Mouse (Mus musculus) Patski (cell line): ENCODE measurements around the gene Elane. TPM values are rescaled to one million over a fixed set of nuclear protein-coding genes. Genes with fewer than 3 reads are reported as not detected.

Experiments
- ATAC-seq: fragments of 100-300 bp; one replicate; pipeline ENCODE4 v1.8.0; 2021
- CTCF ChIA-PET: fragments of 350-600 bp; sonication (Branson Sonifier 250); formaldehyde crosslinking; loops from one replicate; lab custom pipeline; 2022; ENCODE audit warnings: inconsistent platforms; lab: Charles Lee
- POLR2A ChIA-PET: fragments of 350-600 bp; sonication (Branson Sonifier 250); formaldehyde crosslinking; loops from one replicate; lab custom pipeline; 2022; ENCODE audit warnings: antibody characterized with exemption, inconsistent platforms; lab: Charles Lee
- DNase-seq: peaks from one replicate; pipeline ENCODE4 v3.0.0-alpha.2; 2011; ENCODE audit warnings: low read depth, low spot score
- H3K27me3 ChIP-seq: fragments of 371-371 bp; one replicate; pipeline ENCODE4 v1.5.1; 2021
- CTCF ChIP-seq: fragments of 100-300 bp; IDR thresholded peaks from one replicate; pipeline ENCODE4 v1.5.1; 2021
- in situ Hi-C: fragments of 300-500 bp; cut with MboI; formaldehyde crosslinking; loops from 3 replicates; pipeline ENCODE4 v1.11.1; 2018; ENCODE audit warnings: low pct_unique_long_range_greater_than_20kb, mixed read lengths
- polyA plus RNA-seq: library from polyadenylated mRNA; unstranded; gene quantifications from one replicate; pipeline ENCODE4 v1.2.3, GENCODE M21; 2021

Gene Elane
- polyA plus RNA-seq, 1 experiment from 2014 or later = not detected

DNA sequence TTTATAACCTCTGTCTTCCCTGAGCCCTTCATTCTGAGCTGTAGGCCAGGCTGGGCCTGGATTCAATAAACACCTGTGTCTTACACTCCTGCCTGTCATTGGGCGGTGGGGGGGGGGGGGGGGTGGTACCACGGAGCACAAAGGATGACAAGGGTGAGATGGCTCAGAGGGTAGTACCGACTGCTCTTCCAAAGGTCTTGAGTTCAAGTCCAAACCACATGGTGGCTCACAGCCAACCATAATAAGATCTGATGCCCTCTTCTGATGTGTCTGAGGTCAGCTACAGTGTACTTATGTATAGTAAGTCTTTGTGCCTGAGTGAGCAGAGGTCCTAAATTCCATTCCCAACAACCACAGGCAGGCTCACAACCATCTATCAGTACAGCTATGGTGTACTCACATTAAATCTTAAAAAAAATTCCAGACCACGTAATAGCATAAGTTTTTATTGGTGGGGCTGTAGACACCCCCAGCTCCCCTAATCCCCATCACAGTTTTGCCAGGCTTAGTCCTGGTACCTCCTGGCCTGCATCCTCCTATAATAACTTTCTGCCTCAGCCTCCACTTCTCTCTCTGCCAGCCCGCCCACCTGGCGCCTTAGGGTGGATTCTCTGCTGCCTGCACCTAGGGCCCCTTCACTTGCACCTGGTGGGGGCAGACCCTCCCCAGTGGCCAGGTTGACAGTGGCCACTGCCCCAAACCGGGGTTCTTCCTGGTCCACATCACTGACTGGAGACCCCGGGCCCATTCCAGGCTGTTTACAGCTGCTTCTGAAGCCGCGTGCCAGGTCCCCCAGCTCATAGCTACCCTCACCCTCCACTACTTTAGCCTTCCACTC is 21.5 kb upstream of the Elane start:
- ChIA-PET CTCF (interaction anchor here (1.1 to 1.4 kb wide), 2 partner anchors 19 to 36 kb away, joined by 3 read pairs; no protein-coding TSS in a partner anchor), POLR2A (interaction anchor here (0.9 to 2.3 kb wide), 2 partner anchors 8 to 23 kb away, joined by 4 to 11 read pairs; no protein-coding TSS in a partner anchor)
- in situ Hi-C loops = no loop called here
- DNase-seq = no peak
- ATAC-seq = no peak
- no peaks in the 10 kb centered on the region for H3K27me3 ChIP-seq
- TF ChIP-seq CTCF = no peak

DNA sequence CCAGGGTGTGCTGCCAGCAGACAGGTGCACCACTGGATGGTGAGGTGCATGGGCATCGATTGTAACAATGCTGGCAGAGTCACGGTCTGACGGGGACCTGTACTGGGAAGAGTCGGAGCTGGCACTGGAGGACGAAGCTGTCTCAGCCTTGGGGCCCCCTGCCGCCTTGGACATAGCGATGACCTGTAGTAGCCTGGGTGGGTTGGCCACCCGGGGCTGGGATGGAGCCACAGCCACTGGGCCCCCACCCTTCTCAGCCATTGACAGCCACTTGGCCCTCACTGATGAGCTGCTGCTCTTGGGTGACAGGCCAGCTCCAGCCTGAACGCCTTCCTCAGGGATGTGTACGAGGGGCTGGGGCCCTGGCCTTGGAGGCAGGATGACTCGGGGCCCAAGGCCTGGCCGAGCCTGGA is 20.9 kb upstream of the Elane start:
- in situ Hi-C loops = no loop called here
- DNase-seq (no peak), ATAC-seq (no peak)
- ChIA-PET CTCF (interaction anchor here (1.1 to 1.8 kb wide), 3 partner anchors 18 to 36 kb away, joined by 3 to 4 read pairs (median 3); no protein-coding TSS in a partner anchor), POLR2A (interaction anchor here (2.3 kb wide), 1 partner anchor 8 kb away, joined by 11 read pairs; no protein-coding TSS in a partner anchor)
- no peaks in the 10 kb centered on the region for H3K27me3 ChIP-seq
- no peak for TF ChIP-seq CTCF

DNA sequence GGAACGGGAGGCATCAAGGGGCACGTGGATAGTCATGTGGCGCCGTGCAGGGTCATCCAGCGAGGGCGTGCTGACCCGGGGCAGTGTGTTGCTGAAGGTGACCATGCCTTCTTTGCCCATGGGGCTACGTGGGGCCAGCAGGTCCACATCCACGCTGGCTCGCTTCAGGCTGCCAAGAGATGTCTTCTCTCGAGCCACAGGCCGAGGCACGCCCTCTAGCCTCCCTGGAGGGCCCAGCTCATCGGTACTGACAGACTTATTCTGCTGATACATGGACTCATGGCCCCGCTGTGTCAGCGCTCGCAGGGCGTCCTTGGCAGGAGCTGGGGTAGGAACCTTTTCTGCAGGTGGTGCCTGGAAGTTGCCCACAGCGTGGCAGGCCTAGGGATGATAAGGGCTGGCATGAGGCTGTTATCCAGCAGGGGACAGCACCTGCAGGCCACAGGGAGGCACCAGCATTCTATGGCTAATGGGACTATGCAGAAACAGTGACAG is 20.2 kb upstream of the Elane start:
- POLR2A ChIA-PET = interaction anchor here (2.3 kb wide), 1 partner anchor 9 kb away, joined by 11 read pairs; no protein-coding TSS in a partner anchor
- ATAC-seq (no peak), DNase-seq (no peak)
- TF ChIP-seq CTCF = no peak
- in situ Hi-C loops = no loop called here
- CTCF ChIA-PET = interaction anchor here (1.4 to 1.8 kb wide), 2 partner anchors 31 to 35 kb away, joined by 3 to 4 read pairs; no protein-coding TSS in a partner anchor
- no peaks in the 10 kb centered on the region for H3K27me3 ChIP-seq

DNA sequence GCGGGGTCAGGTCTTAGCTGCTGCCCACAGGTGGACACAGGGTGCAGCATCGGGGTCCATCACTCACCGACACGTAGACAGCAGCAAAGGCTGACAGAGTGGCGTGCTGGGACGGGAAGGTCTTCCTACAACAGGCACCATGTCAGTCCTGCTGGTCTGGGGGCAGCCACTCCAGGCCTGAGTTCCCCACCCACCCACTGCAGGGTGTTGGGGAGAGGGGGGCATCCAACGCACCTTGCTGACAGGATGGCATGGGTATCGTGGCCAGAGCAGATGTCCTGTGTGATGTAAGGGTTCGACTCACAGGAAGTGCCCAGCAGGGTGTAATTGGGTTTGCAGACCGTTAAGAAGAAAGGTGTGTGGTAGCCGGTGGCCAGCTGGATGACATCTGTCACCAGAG is 19.4 kb upstream of the Elane start:
- DNase-seq (no peak), ATAC-seq (no peak)
- ChIA-PET POLR2A (interaction anchor here (2.3 kb wide), 1 partner anchor 10 kb away, joined by 11 read pairs; no protein-coding TSS in a partner anchor), CTCF (interaction anchor here (1.2 to 1.8 kb wide), 3 partner anchors 17 to 58 kb away, joined by 3 to 4 read pairs (median 3); no protein-coding TSS in a partner anchor)
- no peaks in the 10 kb centered on the region for H3K27me3 ChIP-seq
- in situ Hi-C loops = no loop called here
- no peak for TF ChIP-seq CTCF

DNA sequence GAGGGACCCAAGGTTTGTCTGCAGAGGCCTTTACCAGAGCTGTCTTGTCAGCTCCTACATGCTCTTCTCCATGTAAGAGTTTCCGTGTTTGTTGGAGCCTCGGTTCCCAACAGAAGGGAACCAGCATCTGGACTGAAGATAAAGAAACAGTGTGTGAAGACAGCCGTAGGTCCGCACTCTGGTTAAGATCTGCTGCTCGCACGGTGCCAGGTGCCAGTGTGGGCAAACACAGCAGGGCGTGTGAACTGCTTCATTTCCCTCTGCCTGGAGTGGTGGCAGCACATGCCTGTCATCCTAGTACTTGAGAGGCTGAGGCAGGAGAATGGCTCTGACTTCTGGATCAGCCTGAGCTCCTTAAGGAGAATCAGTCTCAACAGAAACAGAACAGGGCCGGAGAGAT is 14.2 kb upstream of the Elane start:
- ChIA-PET CTCF (interaction anchor here (1.0 kb wide), 1 partner anchor 31 kb away, joined by 3 read pairs; no protein-coding TSS in a partner anchor), POLR2A (interaction anchor here (1.1 kb wide), 1 partner anchor 8 kb away, joined by 4 read pairs; no protein-coding TSS in a partner anchor)
- ATAC-seq (no peak), DNase-seq (no peak)
- no peak for TF ChIP-seq CTCF
- in situ Hi-C loops = no loop called here
- H3K27me3 ChIP-seq = no peaks in the 10 kb centered on the region

DNA sequence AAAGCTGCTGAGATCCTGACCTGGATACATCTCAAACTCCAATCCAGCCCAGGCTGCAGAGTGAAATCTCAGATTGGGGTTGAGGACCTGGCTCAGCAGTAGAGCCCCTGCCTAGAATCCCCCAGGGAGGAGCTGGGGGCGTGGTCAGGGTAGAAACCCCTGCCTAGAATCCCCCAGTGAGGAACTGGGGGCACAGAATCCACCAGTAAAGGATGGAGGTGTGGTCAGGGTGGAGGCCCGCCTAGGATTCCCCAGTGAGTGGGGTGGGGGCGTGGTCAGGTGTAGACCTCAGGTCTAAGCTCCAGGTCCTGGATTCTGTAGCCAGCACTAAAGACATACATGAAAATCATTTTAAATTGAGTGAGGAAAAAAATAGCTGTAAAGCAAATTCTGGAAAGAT is 13.2 kb upstream of the Elane start:
- ATAC-seq = no peak
- H3K27me3 ChIP-seq = no peaks in the 10 kb centered on the region
- DNase-seq = no peak
- no peak for TF ChIP-seq CTCF
- in situ Hi-C loops = no loop called here
- POLR2A ChIA-PET = interaction anchor here (1.4 kb wide), 1 partner anchor 20 kb away, joined by 3 read pairs; no protein-coding TSS in a partner anchor
- CTCF ChIA-PET = interaction anchor here (1.2 to 1.7 kb wide), 2 partner anchors 10 to 38 kb away, joined by 3 to 5 read pairs; no protein-coding TSS in a partner anchor

DNA sequence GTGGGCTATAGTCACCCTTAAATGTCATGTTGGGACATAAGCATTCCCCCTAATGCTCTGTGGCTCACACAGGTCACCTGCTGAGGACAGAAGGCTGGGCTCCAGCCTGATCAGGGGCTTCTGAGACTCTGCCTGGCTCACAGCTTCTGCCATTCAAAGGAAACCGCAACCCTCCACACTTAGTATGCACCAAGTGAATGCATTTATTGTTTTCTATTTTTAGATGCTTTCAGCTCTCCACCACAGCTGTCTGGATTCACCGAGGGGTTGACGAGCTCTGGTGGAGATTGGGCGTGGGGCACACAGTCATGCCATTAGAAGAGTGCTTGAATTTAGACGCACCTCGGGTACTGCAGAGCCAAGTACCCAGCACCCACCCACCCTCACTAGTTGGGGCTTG is 12.7 kb upstream of the Elane start:
- ChIA-PET CTCF (interaction anchor here (1.2 to 1.7 kb wide), 2 partner anchors 10 to 38 kb away, joined by 3 to 5 read pairs; no protein-coding TSS in a partner anchor), POLR2A (interaction anchor here (1.4 kb wide), 2 partner anchors 15 to 20 kb away, joined by 3 read pairs; no protein-coding TSS in a partner anchor)
- no peak for ATAC-seq
- H3K27me3 ChIP-seq = no peaks in the 10 kb centered on the region
- in situ Hi-C loops = no loop called here
- DNase-seq = no peak
- TF ChIP-seq CTCF = no peak

DNA sequence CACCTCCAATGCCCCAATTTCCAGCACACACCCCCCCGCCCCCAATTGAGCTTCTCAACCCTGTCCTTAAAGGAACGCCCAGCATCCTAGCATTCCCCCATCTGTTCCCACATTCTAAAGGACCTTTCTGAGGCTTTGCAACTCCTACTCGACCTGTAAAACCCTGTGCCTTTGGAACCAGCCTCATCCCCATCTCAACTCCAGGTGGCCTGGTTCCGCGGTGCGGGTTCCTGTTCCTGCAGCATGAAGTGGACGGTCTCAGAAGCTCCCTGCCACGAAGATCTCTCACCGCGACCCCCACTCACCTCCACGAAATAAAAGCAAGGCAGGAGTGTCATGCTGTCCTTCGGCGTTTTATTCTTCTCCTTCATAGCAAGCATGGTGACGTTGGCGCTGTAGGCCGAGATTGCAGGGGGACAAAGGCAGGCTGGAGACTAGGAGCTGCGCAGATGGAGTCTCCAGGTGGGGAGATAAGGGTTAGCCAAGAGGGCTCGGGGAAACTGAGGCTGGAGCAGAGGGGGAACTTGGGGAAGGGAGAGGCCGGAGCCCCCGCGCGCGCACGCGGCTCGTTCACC is 12.2 kb upstream of the Elane start:
- ATAC-seq = no peak
- TF ChIP-seq CTCF = no peak
- CTCF ChIA-PET = interaction anchor here (1.2 to 1.7 kb wide), 2 partner anchors 10 to 39 kb away, joined by 3 to 5 read pairs; no protein-coding TSS in a partner anchor
- POLR2A ChIA-PET = interaction anchor here (1.4 kb wide), 2 partner anchors 15 to 21 kb away, joined by 3 read pairs; no protein-coding TSS in a partner anchor
- DNase-seq = no peak
- H3K27me3 ChIP-seq = no peaks in the 10 kb centered on the region
- in situ Hi-C loops = no loop called here

DNA sequence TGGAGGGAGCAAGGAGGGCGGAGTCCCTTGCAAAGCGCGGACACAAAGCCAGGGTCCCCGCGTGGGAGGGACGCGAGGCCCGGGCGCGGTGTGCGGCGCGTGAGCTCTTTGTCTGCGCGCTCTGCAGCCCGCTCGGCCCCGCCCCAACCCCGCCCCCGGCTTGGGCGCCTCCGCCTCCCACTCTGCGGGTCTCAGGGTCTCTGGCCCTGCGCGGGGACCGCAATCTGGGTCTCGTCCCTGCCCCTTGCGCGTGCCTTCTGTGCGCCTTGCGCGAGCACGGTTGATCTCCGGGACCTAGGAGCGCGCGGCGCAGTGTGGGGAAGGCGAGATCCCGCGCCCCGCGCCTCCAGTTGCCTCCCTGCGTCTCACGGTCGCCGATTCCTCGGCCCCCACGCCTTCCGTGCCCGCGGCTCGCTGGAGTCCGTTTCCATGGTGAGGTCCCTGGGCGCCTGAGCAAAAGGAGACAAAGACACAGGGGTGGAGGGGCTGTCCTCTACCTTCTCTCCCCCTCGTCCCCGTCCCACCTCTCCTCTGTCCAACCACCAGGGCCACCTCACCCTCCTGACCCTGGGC is 11.7 kb upstream of the Elane start, which contains the start of the genes Prtn3 and Plppr3:
Gene Prtn3, plus strand, starts transcription at position 187 of the 573 bp plus-strand sequence.
Gene Plppr3, minus strand, starts transcription at position 345 of the 573 bp plus-strand sequence.
- in situ Hi-C loops = no loop called here
- CTCF ChIA-PET = interaction anchor here (1.7 kb wide), 1 partner anchor 9 kb away, joined by 5 read pairs; no protein-coding TSS in a partner anchor
- H3K27me3 ChIP-seq = no peaks in the 10 kb centered on the region
- no peak for TF ChIP-seq CTCF
- ATAC-seq (peak; percentile 31), DNase-seq (no peak)
- POLR2A ChIA-PET = interaction anchor here (1.4 kb wide), 1 partner anchor 16 kb away, joined by 3 read pairs; no protein-coding TSS in a partner anchor
